Mouse (Mus musculus): ENCODE measurements at regions not wholly inside any gene's neighbourhood (a gene's known extent, or its start where the extent isn't known, plus 50 kb on each side); places are given as distances from the start of the nearest gene placed in this dataset.

GRCm38 (mm10) chr1:92703903-92704302 is 55.3 kb upstream of the Otos start:
- no peak overlapping the region for H3K27ac ChIP-seq (ENCODE audit: insufficient read depth, low read depth, low read length)
- no peaks in the 10 kb centered on the region for H3K4me1 ChIP-seq (ENCODE audit: control insufficient read depth, insufficient read depth, low read length)
- no peaks in the 10 kb centered on the region for H3K36me3 ChIP-seq (ENCODE audit: control insufficient read depth, insufficient read depth, low read length)
- no peak for DNase-seq
- H3K27me3 ChIP-seq (replicated peaks; ENCODE audit: control insufficient read depth, insufficient read depth, low read length) = no peaks in the 10 kb centered on the region
- TF ChIP-seq POLR2A (IDR thresholded peaks at IDR 0.05; ENCODE audit: low read depth, low read length) (no peak), CTCF (conservative IDR thresholded peaks at IDR 0.05; ENCODE audit: insufficient read depth, insufficient read length, low read depth, low read length) (no peak)
- WGBS = 51% methylated on average over 12 of the region's 12 CpGs
- no peak overlapping the region for H3K4me3 ChIP-seq (ENCODE audit: insufficient read depth, low read depth, low read length)

GRCm38 (mm10) chr1:92703270-92703669 is 54.6 kb upstream of the Otos start:
- no peak overlapping the region for H3K27ac ChIP-seq (ENCODE audit: insufficient read depth, low read depth, low read length)
- TF ChIP-seq POLR2A (IDR thresholded peaks at IDR 0.05; ENCODE audit: low read depth, low read length) (no peak), CTCF (conservative IDR thresholded peaks at IDR 0.05; ENCODE audit: insufficient read depth, insufficient read length, low read depth, low read length) (no peak)
- no peaks in the 10 kb centered on the region for H3K4me1 ChIP-seq (ENCODE audit: control insufficient read depth, insufficient read depth, low read length)
- DNase-seq = no peak
- WGBS = 74% methylated on average over 3 of the region's 3 CpGs
- no peaks in the 10 kb centered on the region for H3K27me3 ChIP-seq (replicated peaks; ENCODE audit: control insufficient read depth, insufficient read depth, low read length)
- no peak overlapping the region for H3K4me3 ChIP-seq (ENCODE audit: insufficient read depth, low read depth, low read length)
- no peaks in the 10 kb centered on the region for H3K36me3 ChIP-seq (ENCODE audit: control insufficient read depth, insufficient read depth, low read length)

GRCm38 (mm10) chr1:92700107-92700506 is 51.5 kb upstream of the Otos start:
- DNase-seq = no peak
- WGBS = 98% methylated on average over 2 of the region's 2 CpGs
- no peak overlapping the region for H3K27ac ChIP-seq (ENCODE audit: insufficient read depth, low read depth, low read length)
- no peak overlapping the region for H3K4me3 ChIP-seq (ENCODE audit: insufficient read depth, low read depth, low read length)
- H3K27me3 ChIP-seq (replicated peaks; ENCODE audit: control insufficient read depth, insufficient read depth, low read length) = no peaks in the 10 kb centered on the region
- TF ChIP-seq CTCF (conservative IDR thresholded peaks at IDR 0.05; ENCODE audit: insufficient read depth, insufficient read length, low read depth, low read length) (no peak), POLR2A (IDR thresholded peaks at IDR 0.05; ENCODE audit: low read depth, low read length) (no peak)
- H3K4me1 ChIP-seq (ENCODE audit: control insufficient read depth, insufficient read depth, low read length) = no peaks in the 10 kb centered on the region
- no peaks in the 10 kb centered on the region for H3K36me3 ChIP-seq (ENCODE audit: control insufficient read depth, insufficient read depth, low read length)

- Histone ChIP-seq H3K36me3 (ENCODE audit: control insufficient read depth, insufficient read depth, low read length) (no peaks in the 10 kb centered on the region), H3K27ac (ENCODE audit: insufficient read depth, low read depth, low read length) (no peak overlapping the region), H3K4me1 (ENCODE audit: control insufficient read depth, insufficient read depth, low read length) (no peaks in the 10 kb centered on the region), H3K4me3 (ENCODE audit: insufficient read depth, low read depth, low read length) (no peak overlapping the region), H3K27me3 (replicated peaks; ENCODE audit: control insufficient read depth, insufficient read depth, low read length) (no peaks in the 10 kb centered on the region)
- DNase-seq = no peak
- no peak for TF ChIP-seq CTCF (conservative IDR thresholded peaks at IDR 0.05; ENCODE audit: insufficient read depth, insufficient read length, low read depth, low read length)
- no peak for TF ChIP-seq POLR2A (IDR thresholded peaks at IDR 0.05; ENCODE audit: low read depth, low read length)
- 36% methylated on average over 6 of the region's 6 CpGs for WGBS
These were observed 51.1 kb upstream of the Otos start for GRCm38 (mm10) chr1:92699697-92700096.

GRCm38 (mm10) chr1:92699048-92699447 is 50.4 kb upstream of the Otos start:
- WGBS = 13% methylated on average over 9 of the region's 9 CpGs
- DNase-seq = no peak
- Histone ChIP-seq H3K4me1 (ENCODE audit: control insufficient read depth, insufficient read depth, low read length) (no peaks in the 10 kb centered on the region), H3K27me3 (replicated peaks; ENCODE audit: control insufficient read depth, insufficient read depth, low read length) (no peaks in the 10 kb centered on the region), H3K4me3 (ENCODE audit: insufficient read depth, low read depth, low read length) (no peak overlapping the region), H3K27ac (ENCODE audit: insufficient read depth, low read depth, low read length) (no peak overlapping the region), H3K36me3 (ENCODE audit: control insufficient read depth, insufficient read depth, low read length) (no peaks in the 10 kb centered on the region)
- TF ChIP-seq CTCF (conservative IDR thresholded peaks at IDR 0.05; ENCODE audit: insufficient read depth, insufficient read length, low read depth, low read length) (no peak), POLR2A (IDR thresholded peaks at IDR 0.05; ENCODE audit: low read depth, low read length) (no peak)

- 89% methylated on average over 3 of the region's 3 CpGs for WGBS
- no peak for DNase-seq
- Histone ChIP-seq H3K27me3 (replicated peaks; ENCODE audit: control insufficient read depth, insufficient read depth, low read length) (no peaks in the 10 kb centered on the region), H3K36me3 (ENCODE audit: control insufficient read depth, insufficient read depth, low read length) (no peaks in the 10 kb centered on the region), H3K4me3 (ENCODE audit: insufficient read depth, low read depth, low read length) (no peak overlapping the region), H3K27ac (ENCODE audit: insufficient read depth, low read depth, low read length) (no peak overlapping the region), H3K4me1 (ENCODE audit: control insufficient read depth, insufficient read depth, low read length) (no peaks in the 10 kb centered on the region)
- TF ChIP-seq CTCF (conservative IDR thresholded peaks at IDR 0.05; ENCODE audit: insufficient read depth, insufficient read length, low read depth, low read length) = no peak
- no peak for TF ChIP-seq POLR2A (IDR thresholded peaks at IDR 0.05; ENCODE audit: low read depth, low read length)
These were observed 49.9 kb upstream of the Otos start for GRCm38 (mm10) chr1:92698541-92698940.
